Mouse (Mus musculus) lung, adult 2 months (tissue): ENCODE data around the gene Gzmd. TPM values are rescaled to one million over a fixed set of nuclear protein-coding genes. Genes with fewer than 3 reads are reported as not detected.

Experiments
- DNase-seq: peaks from one replicate; pipeline ENCODE4 v3.0.0; 2022
- H3K4me1 ChIP-seq: fragments of 200-500 bp; 2 replicates; pipeline ENCODE4 v1.6.1; 2011; ENCODE audit warnings: low read length; ENCODE audit not compliant: control insufficient read depth, insufficient read depth
- H3K4me3 ChIP-seq: fragments of 200-500 bp; replicated peaks from 2 replicates; pipeline ENCODE3; 2011; ENCODE audit warnings: low read depth, mild to moderate bottlenecking, control low read depth, low read length; ENCODE audit errors: extremely low read depth
- CTCF ChIP-seq: fragments of 200-500 bp; IDR thresholded peaks from 2 replicates; pipeline ENCODE4 v1.5.1; 2011; ENCODE audit warnings: mild to moderate bottlenecking, low read length, control low read depth; ENCODE audit not compliant: insufficient read depth
- POLR2A ChIP-seq: fragments of 200-500 bp; IDR thresholded peaks from 2 replicates; pipeline ENCODE4 v1.6.1; 2011; ENCODE audit warnings: low read depth, mild to moderate bottlenecking, control low read depth, low read length, borderline replicate concordance; ENCODE audit errors: extremely low read depth
- WGBS: fragments of 180-500 bp; shearing (Covaris S2); methylation state at CpG from one replicate; pipeline ENCODE4 v1.1.7; 2018; 5-methylcytosine and 5-hydroxymethylcytosine counted together
- polyA plus RNA-seq: library from polyadenylated mRNA; depleted of rRNA; stranded (reverse); fragments of >200 nt; gene quantifications from 2 replicates; pipeline ENCODE4 v1.2.3, GENCODE M21; 2012; rRNA removed

Gzmd gene
- polyA plus RNA-seq, 1 experiment: not detected

DNA sequence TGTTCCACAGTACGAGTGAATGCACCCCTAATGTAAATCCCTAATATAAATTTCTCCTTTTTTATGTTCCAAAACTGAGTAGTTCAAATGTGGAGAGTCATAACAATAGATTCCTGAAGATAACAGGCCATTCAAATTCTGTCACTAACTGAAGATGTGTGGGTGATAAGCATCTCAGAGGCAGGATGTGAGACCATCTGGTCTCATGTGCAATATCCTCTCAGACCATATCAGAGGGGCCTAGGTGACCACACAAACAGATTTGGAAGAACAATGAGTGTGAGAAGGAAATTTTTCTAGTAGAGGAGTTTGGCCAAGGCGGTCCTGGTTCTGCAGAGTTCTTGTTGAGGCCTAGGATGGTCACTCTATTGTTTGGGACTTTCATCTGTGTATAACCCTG lies 39.1 kb downstream of the Gzmd start:
- TF ChIP-seq CTCF: no peak
- TF ChIP-seq POLR2A: no peak
- H3K4me1 ChIP-seq: no peaks in the 10 kb centered on the region
- H3K4me3 ChIP-seq: no peak overlapping the region
- 43% methylated on average over 2 of the region's 2 CpGs for WGBS
- DNase-seq: no peak

DNA sequence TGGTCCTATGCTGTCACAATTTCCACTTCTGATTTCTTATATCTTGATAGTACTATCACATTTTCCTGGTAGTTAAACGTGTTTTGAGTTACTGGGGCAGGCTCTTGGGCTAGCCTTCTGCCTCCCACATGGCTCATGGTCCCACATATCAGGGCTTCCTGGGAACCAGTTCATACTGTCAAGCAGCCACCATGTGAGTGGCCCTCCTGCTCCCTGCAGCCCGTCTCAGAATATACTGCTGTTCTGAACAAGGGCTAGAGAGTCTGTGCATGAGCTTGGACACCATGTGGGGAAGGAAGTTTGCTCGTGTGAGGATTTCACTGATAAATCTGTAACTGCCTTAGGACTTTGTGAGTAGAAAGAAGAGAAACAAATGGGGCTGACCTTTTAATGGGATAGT lies 45.7 kb downstream of the Gzmd start:
- WGBS: 55% methylated on average over 3 of the region's 3 CpGs
- TF ChIP-seq CTCF (no peak), POLR2A (no peak)

DNA sequence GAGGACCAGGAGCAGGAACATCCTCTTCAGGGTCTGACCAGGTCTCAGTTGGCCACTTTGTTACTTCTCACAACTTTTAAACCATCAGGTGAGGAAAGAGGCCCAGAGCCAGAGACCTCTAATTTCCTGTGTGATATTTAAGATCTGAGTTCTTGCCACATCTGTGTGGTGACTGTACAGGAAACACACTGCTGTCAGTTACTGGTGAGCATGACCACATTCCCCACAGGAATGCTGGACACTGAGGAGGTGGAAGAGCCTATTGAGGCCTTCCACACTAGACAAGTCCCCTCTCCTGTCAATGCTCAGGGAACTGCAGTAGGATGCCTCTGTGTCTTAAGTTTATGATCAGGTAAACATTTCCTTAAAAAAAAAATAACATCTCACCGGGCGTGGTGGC lies 47.2 kb downstream of the Gzmd start, which contains the start of gene Mcpt8:
TSS of gene Mcpt8 (minus strand) at position 107 of the 400 bp plus-strand sequence.
- Histone ChIP-seq H3K4me1 (no peaks in the 10 kb centered on the region), H3K4me3 (no peak within 1 kb of the TSS)
- TF ChIP-seq POLR2A (no peak), CTCF (no peak)
- WGBS: 91% methylated on average over 2 of the region's 2 CpGs
- DNase-seq: no peak

More for the DNA sequence above, 45.7 kb downstream of the Gzmd start:
- no peak overlapping the region for H3K4me3 ChIP-seq
- H3K4me1 ChIP-seq: no peaks in the 10 kb centered on the region
- no peak for DNase-seq

DNA sequence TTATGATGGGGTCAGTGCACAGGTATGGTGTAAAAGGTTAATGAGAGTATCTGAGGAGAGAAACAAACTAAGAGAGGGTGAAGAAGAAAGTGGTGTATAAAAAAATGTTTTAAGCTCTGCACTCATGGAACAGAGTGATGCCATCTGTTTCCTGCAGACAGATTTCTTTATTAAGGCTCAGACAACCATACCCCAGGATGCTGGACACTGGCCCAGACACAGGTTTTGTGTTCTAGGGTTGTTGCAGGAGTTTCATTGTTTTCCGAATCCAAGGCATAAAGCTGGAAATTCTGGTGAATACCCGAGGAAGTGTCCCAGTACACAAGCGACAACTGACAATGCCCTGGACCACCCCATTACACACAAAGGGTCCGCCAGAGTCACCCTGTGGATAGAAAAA lies 50.4 kb downstream of the Gzmd start:
- 72% methylated on average over 4 of the region's 4 CpGs for WGBS
- H3K4me1 ChIP-seq: no peaks in the 10 kb centered on the region
- no peak for DNase-seq
- H3K4me3 ChIP-seq: no peak overlapping the region
- TF ChIP-seq POLR2A: no peak

Other genes with a start within 250 kb of the Gzmd start
- gene Cbln3, start 248.2 kb downstream of the Gzmd start, polyA plus RNA-seq: 0.15 and 0.34 TPM in 2 replicates
- gene Khnyn, start 247.7 kb downstream of the Gzmd start, polyA plus RNA-seq: 20.3 and 24.2 TPM in 2 replicates
- 37.6 and 51.9 TPM in 2 replicates for gene Sdr39u1, start 232.3 kb downstream of the Gzmd start, polyA plus RNA-seq
- 1.8 and 1.9 TPM in 2 replicates for gene Cma1, start 187.9 kb downstream of the Gzmd start, polyA plus RNA-seq
- not detected in 2 replicates for gene Cma2, start 181.6 kb downstream of the Gzmd start, polyA plus RNA-seq
- gene Mcpt1, start 114.6 kb downstream of the Gzmd start, polyA plus RNA-seq: not detected in 2 replicates
- not detected in 2 replicates for gene Mcpt9, start 102.1 kb downstream of the Gzmd start, polyA plus RNA-seq
- gene Mcpt2, start 90.6 kb downstream of the Gzmd start, polyA plus RNA-seq: not detected in 2 replicates
- 1.5 and 1.8 TPM in 2 replicates for gene Mcpt4, start 70.3 kb downstream of the Gzmd start, polyA plus RNA-seq
- not detected in 2 replicates for gene Mcpt8, start 47.3 kb downstream of the Gzmd start, polyA plus RNA-seq
- 0.20 TPM in 1 of 2 replicates, not detected in the other for gene Ctsg, start 30.0 kb downstream of the Gzmd start, polyA plus RNA-seq
- not detected in 2 replicates for gene Gzme, start 12.0 kb downstream of the Gzmd start, polyA plus RNA-seq
- gene Gzmg, start 27.0 kb upstream of the Gzmd start, polyA plus RNA-seq: not detected in 2 replicates
- not detected in 2 replicates for gene Gzmn, start 42.0 kb upstream of the Gzmd start, polyA plus RNA-seq
- gene Gzmf, start 78.8 kb upstream of the Gzmd start, polyA plus RNA-seq: not detected in 2 replicates
- gene Gzmc, start 102.0 kb upstream of the Gzmd start, polyA plus RNA-seq: not detected in 2 replicates
- gene Gzmb, start 129.7 kb upstream of the Gzmd start, polyA plus RNA-seq: 1.9 and 2.4 TPM in 2 replicates
- 0.04 and 0.22 TPM in 2 replicates for gene Atp12a, start 232.5 kb upstream of the Gzmd start, polyA plus RNA-seq